Mouse (Mus musculus) CH12.LX (cell line): ENCODE data around the gene Klhl33. TPM values are rescaled to one million over a fixed set of nuclear protein-coding genes. Genes with fewer than 3 reads are reported as not detected.

Experiments used
- DNase-seq: peaks from one replicate; pipeline ENCODE4 v3.0.0-alpha.2; 2013; ENCODE audit errors: extremely low read depth
- H3K27ac ChIP-seq: 2 replicates; pipeline ENCODE4 v1.5.1; 2012; ENCODE audit warnings: low read depth, mild to moderate bottlenecking, control low read depth, moderate library complexity; ENCODE audit not compliant: insufficient read depth
- H3K27me3 ChIP-seq: replicated peaks from 2 replicates; pipeline ENCODE3; 2012; ENCODE audit warnings: inconsistent platforms
- H3K36me3 ChIP-seq, 2 experiments: replicated peaks in 1 of 2; 2 replicates each; pipeline versions ENCODE3 to v1.6.1; 2012; ENCODE audit warnings: inconsistent platforms in 1 of 2, low read length in 1 of 2, mild to moderate bottlenecking in 1 of 2, mixed read lengths in 1 of 2, moderate library complexity in 1 of 2; ENCODE audit not compliant: control insufficient read depth in 1 of 2, insufficient read depth in 1 of 2
- H3K4me1 ChIP-seq, 2 experiments: 2 replicates each; pipeline ENCODE4 v1.6.1; 2012; ENCODE audit warnings: inconsistent platforms in 1 of 2, moderate library complexity in 1 of 2; ENCODE audit not compliant: insufficient read depth in 2 of 2, control insufficient read depth in 1 of 2
- H3K4me2 ChIP-seq: 2 replicates; pipeline ENCODE4 v1.6.1; 2012; ENCODE audit warnings: low read depth, mild to moderate bottlenecking, control low read depth; ENCODE audit not compliant: poor library complexity, insufficient read depth, severe bottlenecking
- H3K4me3 ChIP-seq, 3 experiments: fragments of 150-350 bp in 1 of 3; sonication (generic) in 1 of 3; replicated peaks in 1 of 3; 2 replicates each; pipeline versions ENCODE3 to v1.5.1; 2011 to 2012; ENCODE audit warnings: low read depth in 2 of 3, low read length in 2 of 3, mild to moderate bottlenecking in 2 of 3, moderate library complexity in 2 of 3, control low read depth in 1 of 3, improper control_type of control experiment in 1 of 3, inconsistent platforms in 1 of 3, mixed read lengths in 1 of 3; ENCODE audit not compliant: poor library complexity in 1 of 3
- H3K79me2 ChIP-seq: replicated peaks from 2 replicates; pipeline ENCODE4 v1.6.1; 2012; ENCODE audit warnings: mild to moderate bottlenecking, moderate library complexity; ENCODE audit not compliant: control insufficient read depth, poor library complexity, insufficient read depth, severe bottlenecking; ENCODE audit errors: extremely low read depth
- H3K9ac ChIP-seq: 2 replicates; pipeline ENCODE4 v1.6.1; 2012; ENCODE audit warnings: low read depth, mild to moderate bottlenecking, control low read depth, moderate library complexity; ENCODE audit not compliant: insufficient read depth
- H3K9me3 ChIP-seq: replicated peaks from 2 replicates; pipeline ENCODE3; 2012; ENCODE audit warnings: low read length, inconsistent platforms, mixed read lengths
- CHD1 ChIP-seq: IDR thresholded peaks from 2 replicates; pipeline ENCODE4 v1.6.1; 2012; ENCODE audit warnings: low read depth, low read length, improper control_type of control experiment, inconsistent platforms
- CHD2 ChIP-seq: IDR thresholded peaks from 2 replicates; pipeline ENCODE4 v1.6.1; 2011; ENCODE audit warnings: low read length, improper control_type of control experiment
- E2F4 ChIP-seq: IDR thresholded peaks from 2 replicates; pipeline ENCODE4 v1.6.1; 2011; ENCODE audit warnings: low read depth, low read length, improper control_type of control experiment; ENCODE audit not compliant: insufficient replicate concordance
- ELF1 ChIP-seq: IDR thresholded peaks from 2 replicates; pipeline ENCODE4 v1.6.1; 2014; ENCODE audit warnings: low read depth, mild to moderate bottlenecking, inconsistent platforms, low read length, improper control_type of control experiment
- GABPA ChIP-seq: IDR thresholded peaks from 2 replicates; pipeline ENCODE4 v1.6.1; 2012; ENCODE audit warnings: low read depth, low read length, improper control_type of control experiment, inconsistent platforms; ENCODE audit not compliant: insufficient replicate concordance
- IRF4 ChIP-seq: IDR thresholded peaks from 2 replicates; pipeline ENCODE4 v1.6.1; 2014; ENCODE audit warnings: low read depth, mild to moderate bottlenecking, inconsistent platforms, low read length, improper control_type of control experiment
- JUN ChIP-seq: IDR thresholded peaks from 2 replicates; pipeline ENCODE4 v1.6.1; 2011; ENCODE audit warnings: low read depth, mild to moderate bottlenecking, low read length, improper control_type of control experiment, moderate library complexity; ENCODE audit not compliant: insufficient read depth
- MAZ ChIP-seq: IDR thresholded peaks from 2 replicates; pipeline ENCODE4 v1.6.1; 2012; ENCODE audit warnings: low read depth, mild to moderate bottlenecking, inconsistent platforms, low read length, improper control_type of control experiment, moderate library complexity
- NELFE ChIP-seq: IDR thresholded peaks from 2 replicates; pipeline ENCODE4 v1.6.1; 2011; ENCODE audit warnings: low read depth, low read length, improper control_type of control experiment
- NRF1 ChIP-seq: IDR thresholded peaks from 2 replicates; pipeline ENCODE4 v1.6.1; 2014; ENCODE audit warnings: low read depth, mild to moderate bottlenecking, inconsistent platforms, low read length, improper control_type of control experiment, moderate library complexity
- PAX5 ChIP-seq: IDR thresholded peaks from 2 replicates; pipeline ENCODE4 v1.6.1; 2012; ENCODE audit warnings: low read length, inconsistent platforms, mixed read lengths
- POLR2A ChIP-seq: IDR thresholded peaks from 2 replicates; pipeline ENCODE4 v1.6.1; 2011; ENCODE audit warnings: low read depth, mild to moderate bottlenecking, improper control_type of control experiment, low read length
- RAD21 ChIP-seq: IDR thresholded peaks from 2 replicates; pipeline ENCODE4 v1.6.1; 2011; ENCODE audit warnings: low read depth, mild to moderate bottlenecking, low read length, improper control_type of control experiment, moderate library complexity
- RCOR1 ChIP-seq: conservative IDR thresholded peaks from 2 replicates; pipeline ENCODE4 v1.6.1; 2012; ENCODE audit warnings: low read depth, mild to moderate bottlenecking, inconsistent platforms, low read length, improper control_type of control experiment
- SIN3A ChIP-seq: IDR thresholded peaks from 2 replicates; pipeline ENCODE4 v1.6.1; 2012; ENCODE audit warnings: low read length, improper control_type of control experiment, inconsistent platforms
- SMC3 ChIP-seq: IDR thresholded peaks from 2 replicates; pipeline ENCODE4 v1.6.1; 2011; ENCODE audit warnings: low read depth, low read length, improper control_type of control experiment
- TBP ChIP-seq: conservative IDR thresholded peaks from 2 replicates; pipeline ENCODE4 v1.6.1; 2011; ENCODE audit warnings: low read depth, low read length, improper control_type of control experiment
- USF2 ChIP-seq: conservative IDR thresholded peaks from 2 replicates; pipeline ENCODE4 v1.6.1; 2011; ENCODE audit warnings: low read depth, low read length, improper control_type of control experiment
- ZKSCAN1 ChIP-seq: IDR thresholded peaks from 2 replicates; pipeline ENCODE4 v1.6.1; 2012; ENCODE audit warnings: low read depth, inconsistent platforms, low read length, improper control_type of control experiment, borderline replicate concordance
- ZMIZ1 ChIP-seq: IDR thresholded peaks from 2 replicates; pipeline ENCODE4 v1.6.1; 2012; ENCODE audit warnings: low read depth, mild to moderate bottlenecking, inconsistent platforms, low read length, improper control_type of control experiment
- ZNF384 ChIP-seq: IDR thresholded peaks from 2 replicates; pipeline ENCODE4 v1.6.1; 2012; ENCODE audit warnings: low read depth, low read length, improper control_type of control experiment, inconsistent platforms
- dilution Hi-C: fragments of 300-500 bp; cut with MboI; formaldehyde crosslinking; loops from 2 replicates; pipeline ENCODE4 v1.14.3; 2020; ENCODE audit warnings: low sequenced_read_pairs; ENCODE audit not compliant: extremely low pct_unique_long_range_greater_than_20kb, extremely low pct_ligation_motif_present
- in situ Hi-C: fragments of 300-500 bp; cut with MboI; formaldehyde crosslinking; loops from 3 replicates; pipeline ENCODE4 v1.14.3; 2019; ENCODE audit warnings: low sequenced_read_pairs, low pct_ligation_motif_present, low pct_unique_long_range_greater_than_20kb, mixed read lengths
- polyA plus RNA-seq: library from polyadenylated mRNA; unstranded; fragments of >175 nt; gene quantifications from 2 replicates; pipeline ENCODE4 v1.2.1, GENCODE M21; 2012; ENCODE audit warnings: low read depth; ENCODE audit not compliant: insufficient read length
- total RNA-seq, 2 experiments: library from RNA; depleted of rRNA; stranded (reverse); fragments of 300-350 nt in 1 of 2; fragments of >200 nt in 1 of 2; gene quantifications; 2 replicates each; pipeline ENCODE4 v1.2.3; 2012 to 2014

Klhl33 gene
- total and polyA plus RNA-seq, 3 experiments: not detected

DNA sequence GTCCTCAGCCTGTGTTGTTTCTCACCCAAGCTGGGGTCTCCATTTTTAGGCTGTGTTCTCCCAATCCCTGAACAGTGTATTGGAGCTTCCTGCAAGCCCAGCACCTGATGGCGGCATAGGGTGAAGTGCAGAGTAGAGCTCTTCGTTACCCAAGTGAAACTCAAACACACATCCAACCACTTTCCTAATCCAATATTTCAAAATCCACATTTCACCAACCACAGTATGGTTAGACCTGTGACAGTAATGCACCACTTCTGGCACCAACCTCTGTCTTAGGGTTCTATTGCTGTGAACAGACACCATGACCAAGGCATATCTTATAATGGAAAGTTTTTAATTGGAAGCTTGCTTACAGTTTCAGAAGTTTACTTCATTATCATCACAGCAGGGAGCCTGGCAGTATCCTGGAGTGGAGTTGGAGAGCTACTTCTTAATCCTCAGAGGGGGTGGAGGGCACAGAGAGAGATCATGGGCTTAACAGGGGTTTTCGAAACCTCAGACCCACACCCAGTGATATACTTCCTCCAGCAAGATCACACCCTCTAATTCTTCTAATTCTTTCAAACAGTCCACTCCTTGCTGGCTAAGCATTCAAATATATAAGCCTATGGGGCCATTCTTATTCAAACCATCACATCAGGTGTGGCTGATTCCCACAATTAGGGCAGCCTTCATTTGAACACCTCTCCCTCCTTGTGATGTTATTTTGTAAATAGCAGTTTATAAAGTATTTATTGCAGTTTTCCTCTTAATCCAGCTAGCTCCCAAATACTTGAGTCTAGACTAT lies 41.0 kb upstream of the Klhl33 start:
- dilution Hi-C loops (no loop called here), in situ Hi-C loops (loop anchor here (10.0 kb wide), 1 partner anchor 126 kb away; no protein-coding TSS in a partner anchor)
- Histone ChIP-seq H3K27ac (no peak overlapping the region), H3K27me3 (no peaks in the 10 kb centered on the region), H3K36me3 (peaks cover 14 to 36% of the 10 kb centered on the region in 2 experiments), H3K9ac (peak overlapping the region; percentile 97), H3K4me1 (peaks cover 19 to 27% of the 10 kb centered on the region in 2 experiments), H3K79me2 (peaks cover 22% of the 10 kb centered on the region), H3K4me3 (peak overlapping the region; percentile 56 to 99 (median 78)), H3K9me3 (no peaks in the 10 kb centered on the region), H3K4me2 (peak overlapping the region; percentile 76)
- TF ChIP-seq RCOR1 (no peak), PAX5 (no peak), GABPA (no peak), E2F4 (no peak)
- no peak for DNase-seq

DNA sequence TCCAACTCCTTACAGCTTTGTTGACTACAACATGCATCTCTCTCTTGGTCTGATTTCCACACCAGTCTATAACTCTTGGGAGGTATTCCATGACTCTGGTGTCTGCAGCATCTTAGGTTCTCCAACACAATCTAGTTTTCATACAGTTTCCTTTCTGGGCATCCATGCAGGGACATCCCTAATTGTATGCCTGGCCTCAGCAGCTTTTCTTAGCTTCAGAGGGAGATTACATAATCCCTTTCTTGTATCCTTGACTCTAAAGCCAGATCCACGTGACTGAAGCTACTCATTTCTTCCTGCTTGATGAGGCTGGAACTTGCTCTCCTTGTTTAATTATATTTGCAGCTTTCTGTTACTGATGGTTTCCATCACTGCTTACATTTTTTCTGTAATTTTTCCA lies 39.3 kb upstream of the Klhl33 start:
- dilution Hi-C loops: no loop called here

DNA sequence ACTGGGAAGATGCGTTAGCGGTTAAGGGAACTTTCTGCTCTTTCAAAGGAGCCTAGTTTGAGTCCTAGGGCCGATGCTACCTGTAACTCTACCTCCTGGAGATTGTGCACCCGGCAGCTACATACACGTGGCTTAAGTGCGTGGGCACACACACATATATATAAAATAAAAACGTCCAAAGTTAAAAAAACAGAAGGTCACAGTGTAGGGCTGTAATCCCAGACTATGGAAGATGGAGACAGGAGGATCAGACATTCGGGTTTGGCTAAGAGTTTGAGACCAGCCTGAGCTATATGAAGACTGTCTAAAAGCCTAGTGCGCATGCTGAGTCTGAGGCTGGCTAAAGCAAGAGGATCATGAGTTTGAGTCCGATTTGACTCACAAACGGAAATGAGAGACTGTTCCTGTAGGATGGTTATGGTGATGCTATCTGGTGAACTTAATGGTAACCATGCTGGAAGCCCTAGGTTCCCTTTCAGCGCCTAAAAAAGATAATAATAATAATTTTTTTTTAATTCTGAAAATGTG lies 34.2 kb upstream of the Klhl33 start:
- TF ChIP-seq SIN3A (no peak), TBP (no peak), IRF4 (peak; percentile 36; the same call in 1 of the 2 replicates), ZMIZ1 (no peak), NELFE (no peak), NRF1 (peak; percentile 53; the same call in 1 of the 2 replicates), RCOR1 (no peak), CHD2 (no peak)

More for the DNA sequence above, 39.3 kb upstream of the Klhl33 start:
- H3K9me3 ChIP-seq: no peaks in the 10 kb centered on the region
- in situ Hi-C loops: loop anchor here (10.0 kb wide), 1 partner anchor 128 kb away; no protein-coding TSS in a partner anchor
- peaks cover 19 to 33% of the 10 kb centered on the region in 2 experiments for H3K4me1 ChIP-seq
- H3K79me2 ChIP-seq: peaks cover 22% of the 10 kb centered on the region
- no peak for DNase-seq
- H3K27me3 ChIP-seq: no peaks in the 10 kb centered on the region
- H3K4me2 ChIP-seq: no peak overlapping the region
- H3K4me3 ChIP-seq: no peak overlapping the region
- no peak overlapping the region for H3K9ac ChIP-seq
- H3K27ac ChIP-seq: no peak overlapping the region
- H3K36me3 ChIP-seq: peaks cover 14 to 38% of the 10 kb centered on the region in 2 experiments
- no peak for TF ChIP-seq SMC3
- TF ChIP-seq POLR2A: no peak
- TF ChIP-seq MAZ: no peak
- TF ChIP-seq CHD1: no peak
- TF ChIP-seq ZKSCAN1: no peak
- TF ChIP-seq GABPA: no peak
- TF ChIP-seq E2F4: no peak
- no peak for TF ChIP-seq ELF1
- TF ChIP-seq RAD21: no peak
- TF ChIP-seq NELFE: no peak
- TF ChIP-seq ZNF384: no peak
- no peak for TF ChIP-seq JUN
- TF ChIP-seq USF2: no peak

More for the DNA sequence above, 34.2 kb upstream of the Klhl33 start:
- Histone ChIP-seq H3K4me3 (peak overlapping the region; percentile 52 to 90 (median 86)), H3K9me3 (no peaks in the 10 kb centered on the region), H3K27ac (peak overlapping the region; percentile 65), H3K27me3 (no peaks in the 10 kb centered on the region), H3K4me2 (peak overlapping the region; percentile 86), H3K79me2 (peaks cover 8% of the 10 kb centered on the region), H3K4me1 (peaks cover 2 to 46% of the 10 kb centered on the region in 2 experiments; a peak in 2 of 4 replicates), H3K9ac (peak overlapping the region; percentile 26; the same call in 1 of the 2 replicates), H3K36me3 (peaks cover 36 to 56% of the 10 kb centered on the region in 2 experiments)
- in situ Hi-C loops (loop anchor here (5.0 to 10.0 kb wide), 2 partner anchors 124 to 133 kb away; partner anchors contain the start of genes Ccnb1ip1 and Parp2), dilution Hi-C loops (no loop called here)
- DNase-seq: no peak
